Mouse (Mus musculus) bone marrow macrophage, adult 2 months (primary cell): ENCODE measurements around the gene Gm21976.

Experiments used
- CTCF ChIP-seq: IDR thresholded peaks from 2 replicates; pipeline ENCODE4 v1.5.1; 2012; ENCODE audit warnings: low read depth, mild to moderate bottlenecking, low read length, moderate library complexity
- POLR2A ChIP-seq: IDR thresholded peaks from 2 replicates; pipeline ENCODE4 v1.6.1; 2012; ENCODE audit warnings: mild to moderate bottlenecking, low read depth, low read length, borderline replicate concordance

DNA sequence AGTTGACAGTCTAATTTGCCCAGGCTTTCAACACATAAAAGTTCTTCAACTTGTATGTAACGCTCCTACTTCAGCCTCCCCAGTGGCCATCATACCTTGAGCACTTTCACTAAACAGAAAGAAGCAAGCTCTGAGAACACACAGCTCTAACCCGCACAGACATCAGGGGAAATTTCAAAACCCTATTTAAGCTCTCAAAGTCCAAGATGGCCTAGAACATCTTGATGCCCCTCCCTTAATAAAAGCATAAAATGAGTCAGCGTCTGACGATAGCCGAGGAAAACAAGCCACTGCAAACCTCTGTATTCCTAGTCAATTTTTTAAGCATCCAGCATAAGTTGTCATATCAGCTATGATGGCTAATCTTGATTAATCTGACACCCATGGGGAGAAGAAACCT, 31.9 kb downstream of the Gm21976 start:
- no peak for TF ChIP-seq POLR2A
- no peak for TF ChIP-seq CTCF
